Mouse (Mus musculus): ENCODE data around the gene Lama4. TPM values are rescaled to one million over a fixed set of nuclear protein-coding genes. Genes with fewer than 3 reads are reported as not detected.
A peak's percentile ranks its signal among the peaks of the same experiment; 100 is the strongest.

The Lama4 gene
- total and polyA plus RNA-seq, 3 experiments = not detected

- no peak overlapping the region for H3K9ac ChIP-seq (ENCODE audit: control insufficient read depth, low read depth, low read length, poor library complexity, severe bottlenecking)
- peak; percentile 21 for DNase-seq (ENCODE audit: low read depth, low spot score)
These were observed 74.2 kb downstream of the Lama4 start for GRCm38 (mm10) chr10:39039564-39039963.

GRCm38 (mm10) chr10:39040026-39040425 lies 74.7 kb downstream of the Lama4 start:
- Histone ChIP-seq H3K27ac (ENCODE audit: control insufficient read depth, low read depth, low read length) (no peak overlapping the region), H3K4me1 (ENCODE audit: control insufficient read depth in 1 of 2, insufficient read depth in 2 of 2, low read length in 2 of 2) (no peaks in the 10 kb centered on the region), H3K4me3 (ENCODE audit: control insufficient read depth in 1 of 2, insufficient read depth in 1 of 2, low read depth in 2 of 2, low read length in 2 of 2) (no peak overlapping the region), H3K27me3 (ENCODE audit: control insufficient read depth in 1 of 2, insufficient read depth in 2 of 2, low read length in 2 of 2) (no peaks in the 10 kb centered on the region), H3K9me3 (replicated peaks; ENCODE audit: insufficient read depth, low read length) (no peaks in the 10 kb centered on the region), H3K9ac (ENCODE audit: control insufficient read depth, low read depth, low read length, poor library complexity, severe bottlenecking) (no peak overlapping the region), H3K36me3 (ENCODE audit: control insufficient read depth in 1 of 2, insufficient read depth in 2 of 2, low read length in 2 of 2) (no peaks in the 10 kb centered on the region), H3K79me2 (ENCODE audit: control insufficient read depth, insufficient read depth, low read length, poor library complexity) (no peaks in the 10 kb centered on the region)
- no peak for TF ChIP-seq USF2 (IDR thresholded peaks at IDR 0.05; ENCODE audit: borderline replicate concordance in 1 of 2, insufficient read depth in 1 of 2, low read depth in 1 of 2, low read length in 2 of 2)
- no peak for TF ChIP-seq SIN3A (IDR thresholded peaks at IDR 0.05; ENCODE audit: low read length)
- no peak for TF ChIP-seq MYC (IDR thresholded peaks at IDR 0.05; ENCODE audit: low read depth, low read length)
- TF ChIP-seq ZNF384 (IDR thresholded peaks at IDR 0.05; ENCODE audit: low read depth, low read length) = no peak
- no peak for TF ChIP-seq GABPA (IDR thresholded peaks at IDR 0.05; ENCODE audit: low read depth, low read length)
- TF ChIP-seq RAD21 (IDR thresholded peaks at IDR 0.05; ENCODE audit: low read depth, low read length) = no peak
- no peak for DNase-seq (ENCODE audit: low read depth, low spot score)

More at GRCm38 (mm10) chr10:39039564-39039963, 74.2 kb downstream of the Lama4 start:
- H3K36me3 ChIP-seq (ENCODE audit: control insufficient read depth in 1 of 2, insufficient read depth in 2 of 2, low read length in 2 of 2) = no peaks in the 10 kb centered on the region
- TF ChIP-seq USF2 (IDR thresholded peaks at IDR 0.05; ENCODE audit: borderline replicate concordance in 1 of 2, insufficient read depth in 1 of 2, low read depth in 1 of 2, low read length in 2 of 2) (no peak), RAD21 (IDR thresholded peaks at IDR 0.05; ENCODE audit: low read depth, low read length) (peak; percentile 42), E2F4 (IDR thresholded peaks at IDR 0.05; ENCODE audit: borderline replicate concordance, low read depth, low read length) (no peak), TAL1 (IDR thresholded peaks at IDR 0.05; ENCODE audit: low read length) (no peak), POLR2AphosphoS5 (IDR thresholded peaks at IDR 0.05; ENCODE audit: borderline replicate concordance, low read depth, low read length) (no peak), NRF1 (IDR thresholded peaks at IDR 0.05; ENCODE audit: insufficient read depth, low read depth, low read length, poor library complexity, severe bottlenecking) (no peak), MAX (IDR thresholded peaks at IDR 0.05; ENCODE audit: low read length) (no peak), ZMIZ1 (IDR thresholded peaks at IDR 0.05; ENCODE audit: low read depth, low read length) (no peak), MAZ (IDR thresholded peaks at IDR 0.05; ENCODE audit: low read depth, low read length) (no peak), ELF1 (IDR thresholded peaks at IDR 0.05; ENCODE audit: low read depth, low read length) (no peak), MYC (IDR thresholded peaks at IDR 0.05; ENCODE audit: low read depth, low read length) (no peak), GATA1 (IDR thresholded peaks at IDR 0.05; ENCODE audit: low read depth, low read length) (no peak), GABPA (IDR thresholded peaks at IDR 0.05; ENCODE audit: low read depth, low read length) (no peak), SMC3 (IDR thresholded peaks at IDR 0.05; ENCODE audit: low read depth, low read length) (peak; percentile 48), POLR2A (IDR thresholded peaks at IDR 0.05; ENCODE audit: control insufficient read depth in 1 of 2, insufficient read depth in 1 of 2, low read depth in 1 of 2, low read length in 2 of 2, poor library complexity in 1 of 2) (no peak), TCF12 (IDR thresholded peaks at IDR 0.05; ENCODE audit: low read depth, low read length) (no peak), SIN3A (IDR thresholded peaks at IDR 0.05; ENCODE audit: low read length) (no peak), BHLHE40 (IDR thresholded peaks at IDR 0.05; ENCODE audit: borderline replicate concordance, low read depth, low read length) (no peak), MXI1 (IDR thresholded peaks at IDR 0.05; ENCODE audit: low read depth, low read length) (no peak), CTCF (IDR thresholded peaks at IDR 0.05 in 2 of 3, conservative IDR thresholded peaks at IDR 0.05 in 1 of 3; ENCODE audit: control insufficient read depth in 1 of 3, insufficient read depth in 1 of 3, low read depth in 2 of 3, low read length in 3 of 3, poor library complexity in 1 of 3, severe bottlenecking in 1 of 3) (peak in 1 of 3 experiments; percentile 36; a peak in 1 of 6 replicates), KAT2A (conservative IDR thresholded peaks at IDR 0.05; ENCODE audit: low read depth, low read length) (no peak), HCFC1 (IDR thresholded peaks at IDR 0.05; ENCODE audit: low read depth, low read length) (no peak), NELFE (IDR thresholded peaks at IDR 0.05; ENCODE audit: low read depth, low read length) (no peak), POLR2AphosphoS2 (IDR thresholded peaks at IDR 0.05; ENCODE audit: low read length) (no peak), RCOR1 (IDR thresholded peaks at IDR 0.05; ENCODE audit: low read depth, low read length) (no peak)
- no peaks in the 10 kb centered on the region for H3K27me3 ChIP-seq (ENCODE audit: control insufficient read depth in 1 of 2, insufficient read depth in 2 of 2, low read length in 2 of 2)
- no peak overlapping the region for H3K4me3 ChIP-seq (ENCODE audit: control insufficient read depth in 1 of 2, insufficient read depth in 1 of 2, low read depth in 2 of 2, low read length in 2 of 2)
- H3K4me1 ChIP-seq (ENCODE audit: control insufficient read depth in 1 of 2, insufficient read depth in 2 of 2, low read length in 2 of 2) = no peaks in the 10 kb centered on the region
- no peaks in the 10 kb centered on the region for H3K9me3 ChIP-seq (replicated peaks; ENCODE audit: insufficient read depth, low read length)
- no peaks in the 10 kb centered on the region for H3K79me2 ChIP-seq (ENCODE audit: control insufficient read depth, insufficient read depth, low read length, poor library complexity)
- no peak overlapping the region for H3K27ac ChIP-seq (ENCODE audit: control insufficient read depth, low read depth, low read length)

All from MEL (cell line).